Mouse (Mus musculus): Measurements from ENCODE around the gene Hectd1.

Gene Hectd1

DNA sequence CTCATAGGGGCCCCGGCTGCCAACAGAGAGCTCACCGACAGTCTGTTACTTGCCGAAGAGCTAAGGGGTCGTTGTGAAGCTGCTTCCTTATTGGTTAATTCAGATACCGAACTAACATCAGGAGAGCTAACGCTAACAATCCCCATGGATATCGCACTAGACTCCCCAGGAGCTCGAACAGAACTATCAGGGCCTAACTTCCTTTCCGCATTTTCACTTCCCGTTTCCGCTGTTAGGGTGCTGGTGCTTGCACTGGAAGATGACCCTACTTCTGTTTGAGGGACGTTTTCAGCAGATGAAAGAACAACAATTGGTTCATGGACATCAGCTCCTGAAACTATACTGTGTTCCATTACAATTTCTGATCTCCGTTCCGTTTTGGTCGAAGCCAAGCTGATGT lies 60.6 kb downstream of the Hectd1 start:
- no peak for DNase-seq (ENCODE audit: low spot score)

DNA sequence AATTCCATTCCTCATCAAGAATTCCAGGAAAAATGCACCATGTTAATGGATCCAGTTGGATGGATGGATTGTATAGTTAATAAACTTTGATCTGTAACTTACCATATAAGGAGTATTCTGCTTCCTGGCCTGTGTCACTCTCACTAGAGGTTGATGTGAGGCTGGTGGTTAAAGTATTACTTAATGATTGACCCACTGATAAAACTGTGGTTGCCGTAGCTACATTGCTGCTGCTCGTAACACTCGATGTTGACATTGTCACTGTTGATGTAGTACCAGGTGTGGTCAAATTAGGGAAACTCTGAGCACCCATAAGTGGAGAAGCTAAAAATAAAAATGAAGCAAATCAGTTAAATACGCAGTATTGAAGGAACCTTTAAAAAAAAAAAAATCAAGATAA lies 61.9 kb downstream of the Hectd1 start:
- no peak for DNase-seq (ENCODE audit: low spot score)

- DNase-seq (ENCODE audit: low spot score): no peak
Measured at GRCm38 (mm10) chr12:51759374-51759773, 70.0 kb downstream of the Hectd1 start.

GRCm38 (mm10) chr12:51756599-51756961 lies 72.8 kb downstream of the Hectd1 start:
- DNase-seq (ENCODE audit: low spot score): no peak

DNA sequence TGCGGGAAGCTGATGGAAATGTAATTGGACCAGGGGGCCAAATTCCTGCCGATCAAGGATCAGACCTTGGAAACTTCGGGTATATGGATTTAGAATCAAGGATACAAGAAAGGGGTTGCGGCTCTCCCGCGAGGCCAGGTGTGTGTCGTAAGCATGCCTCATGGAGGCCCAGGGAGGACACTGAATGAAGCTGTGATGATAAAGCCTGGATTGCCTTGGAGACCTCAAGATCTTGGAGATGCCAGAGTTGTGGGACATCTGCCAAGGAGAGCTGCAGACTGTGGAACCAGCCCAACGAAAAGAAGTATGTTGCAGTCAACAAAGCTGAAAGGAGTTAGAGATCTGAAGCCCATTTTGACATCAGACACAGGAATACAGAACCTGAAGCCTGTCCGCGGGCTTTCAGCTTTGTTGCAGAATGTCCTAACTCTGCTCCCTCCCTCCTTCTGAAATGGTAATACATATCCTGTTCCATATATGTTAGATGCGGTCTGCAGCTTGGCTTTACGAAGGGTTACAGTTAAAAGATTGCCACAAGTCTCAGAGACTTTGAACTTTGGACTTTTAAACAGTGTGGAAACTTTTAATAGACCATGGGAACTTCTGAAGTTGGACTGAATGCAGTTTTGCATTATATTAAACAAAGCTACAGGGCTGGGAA lies 73.3 kb downstream of the Hectd1 start:
- no peak for DNase-seq (ENCODE audit: low spot score)

- DNase-seq (ENCODE audit: low spot score): no peak
Measured at GRCm38 (mm10) chr12:51747348-51747747, 82.0 kb downstream of the Hectd1 start.

GRCm38 (mm10) chr12:51744957-51745356 lies 84.4 kb downstream of the Hectd1 start:
- DNase-seq (ENCODE audit: low spot score): no peak

GRCm38 (mm10) chr12:51741690-51742089 lies 87.6 kb downstream of the Hectd1 start:
- DNase-seq (ENCODE audit: low spot score): no peak

- DNase-seq (ENCODE audit: low spot score): no peak
Measured at GRCm38 (mm10) chr12:51736807-51737206, 92.5 kb downstream of the Hectd1 start.

DNA sequence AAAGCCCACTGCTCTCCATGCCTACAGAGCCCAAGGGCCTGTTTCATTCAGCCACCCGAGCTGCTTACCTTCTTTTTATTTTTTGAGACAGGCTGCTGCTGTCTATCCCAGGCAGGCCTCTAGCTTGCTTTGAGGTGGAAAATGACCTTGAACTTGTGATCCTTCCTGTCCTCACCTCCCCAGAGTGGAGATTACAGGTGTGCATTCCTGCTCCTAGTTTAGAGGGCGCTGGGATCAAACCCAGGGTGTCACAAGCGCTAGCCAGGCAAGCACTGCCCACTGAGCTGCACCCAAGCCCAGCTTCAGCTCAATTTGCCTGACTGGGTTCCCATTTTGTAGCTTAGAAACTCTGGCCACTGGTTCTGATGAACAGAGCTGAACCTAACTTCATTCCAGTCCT lies 93.0 kb downstream of the Hectd1 start:
- no peak for DNase-seq (ENCODE audit: low spot score)

- DNase-seq (ENCODE audit: low spot score): peak; percentile 60
Measured at GRCm38 (mm10) chr12:51735840-51736271, 93.5 kb downstream of the Hectd1 start.

DNA sequence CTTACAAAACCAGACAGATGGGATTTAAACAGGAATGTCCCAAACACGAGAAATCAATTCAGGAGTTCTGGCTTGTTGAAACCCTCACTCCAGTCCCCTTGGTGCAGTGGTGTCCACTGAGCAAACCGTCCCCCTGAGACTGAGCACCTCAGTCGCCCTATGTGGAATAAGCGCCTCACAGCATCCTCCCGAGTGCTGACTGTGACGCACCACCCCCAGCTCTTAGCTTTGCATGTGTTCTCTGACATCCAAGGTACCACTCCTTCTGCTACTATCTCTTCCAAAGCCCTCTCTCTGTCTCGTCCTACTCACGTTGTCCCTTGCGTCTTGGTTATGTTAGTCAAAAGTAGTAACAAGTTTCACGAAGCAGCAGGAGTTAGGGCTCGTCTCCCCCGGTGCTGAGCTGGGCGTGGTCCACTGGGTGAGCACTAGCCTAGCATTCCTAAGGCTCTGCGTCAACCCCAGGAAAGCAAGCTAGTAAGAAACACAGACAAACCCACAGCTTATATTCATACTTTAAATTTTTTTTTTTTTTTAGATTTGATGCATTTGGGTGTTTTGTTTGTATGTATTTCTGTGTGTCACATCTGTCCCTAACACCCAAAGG lies 94.6 kb downstream of the Hectd1 start:
- no peak for DNase-seq (ENCODE audit: low spot score)

GRCm38 (mm10) chr12:51729827-51730226 lies 99.5 kb downstream of the Hectd1 start:
- no peak for DNase-seq (ENCODE audit: low spot score)

DNA sequence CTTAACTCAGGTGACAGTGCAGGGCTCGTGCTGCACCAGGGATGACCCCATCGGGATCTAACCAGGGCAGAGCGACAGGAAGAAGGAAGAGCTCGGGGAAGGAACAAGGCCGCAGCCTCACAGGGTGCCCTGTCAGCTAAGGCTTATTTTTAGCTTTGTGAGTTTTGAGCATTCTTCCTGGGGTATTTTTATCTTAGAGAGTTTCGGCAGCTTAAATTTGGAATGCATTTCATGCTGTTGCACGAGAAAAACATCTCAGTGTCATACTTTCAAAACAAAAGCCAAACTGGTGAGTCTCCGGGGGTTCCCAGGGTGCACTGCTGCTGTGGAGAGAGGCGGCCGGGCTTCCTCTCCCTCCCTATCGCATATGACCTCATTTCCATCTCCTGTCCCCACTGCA lies 100.3 kb downstream of the Hectd1 start:
- no peak for DNase-seq (ENCODE audit: low spot score)

- no peak for DNase-seq (ENCODE audit: low spot score)
Measured at GRCm38 (mm10) chr12:51721836-51722235, 107.5 kb downstream of the Hectd1 start.

GRCm38 (mm10) chr12:51718617-51719016 lies 110.7 kb downstream of the Hectd1 start:
- DNase-seq (ENCODE audit: low spot score): no peak

- DNase-seq (ENCODE audit: low spot score): no peak
Measured at GRCm38 (mm10) chr12:51712685-51713084, 116.7 kb downstream of the Hectd1 start.

DNA sequence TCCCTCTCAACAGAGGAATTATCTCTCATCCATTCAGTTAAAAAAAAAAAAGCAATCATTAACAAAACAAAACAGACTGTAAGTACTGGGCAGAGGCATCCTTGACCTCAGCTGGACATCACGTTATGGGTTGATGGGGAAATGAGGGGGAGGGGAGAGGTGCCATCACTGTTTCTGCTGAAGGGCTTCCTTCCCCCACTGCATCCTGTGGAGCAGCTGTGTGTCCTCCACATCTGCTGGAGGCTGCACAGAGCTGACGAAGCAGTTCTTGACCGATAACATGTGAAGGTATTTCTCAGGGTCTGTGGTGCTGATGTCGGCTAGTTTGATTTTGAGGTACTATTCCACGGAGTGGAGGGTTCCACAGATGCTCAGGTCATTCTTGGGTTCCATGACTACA lies 119.2 kb downstream of the Hectd1 start:
- no peak for DNase-seq (ENCODE audit: low spot score)

- DNase-seq (ENCODE audit: low spot score): no peak
Measured at GRCm38 (mm10) chr12:51709741-51710140, 119.6 kb downstream of the Hectd1 start.

- DNase-seq (ENCODE audit: low spot score): no peak
Measured at GRCm38 (mm10) chr12:51708941-51709686, 120.2 kb downstream of the Hectd1 start.

DNA sequence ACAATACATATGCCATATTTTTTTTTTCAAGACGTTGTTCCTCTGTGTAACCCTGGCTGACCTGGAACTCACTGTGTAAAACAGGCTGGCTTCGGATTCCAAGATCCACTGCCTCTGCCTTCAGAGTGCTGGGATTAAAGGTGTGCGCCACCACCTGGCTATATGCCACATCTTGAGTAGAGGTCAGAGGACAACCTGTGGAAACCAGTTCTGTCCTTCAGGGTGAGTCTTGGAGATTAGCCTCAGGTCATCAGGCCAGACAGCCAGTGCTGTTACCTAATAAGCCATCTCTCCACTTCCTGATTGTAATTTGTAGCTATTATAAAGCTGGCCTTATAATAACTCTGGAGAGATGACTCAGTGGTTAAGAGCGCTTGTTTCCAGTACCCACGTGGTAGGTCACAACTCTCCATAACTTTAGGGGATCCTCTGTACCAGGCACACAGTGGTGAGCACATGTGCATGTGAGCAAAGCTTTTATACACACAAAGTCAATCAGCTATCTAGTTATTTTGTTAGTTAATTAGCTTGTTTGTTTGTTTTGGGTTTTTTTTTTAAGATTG lies 122.6 kb downstream of the Hectd1 start:
- DNase-seq (ENCODE audit: low spot score): no peak

GRCm38 (mm10) chr12:51705778-51706177 lies 123.6 kb downstream of the Hectd1 start:
- DNase-seq (ENCODE audit: low spot score): no peak

DNA sequence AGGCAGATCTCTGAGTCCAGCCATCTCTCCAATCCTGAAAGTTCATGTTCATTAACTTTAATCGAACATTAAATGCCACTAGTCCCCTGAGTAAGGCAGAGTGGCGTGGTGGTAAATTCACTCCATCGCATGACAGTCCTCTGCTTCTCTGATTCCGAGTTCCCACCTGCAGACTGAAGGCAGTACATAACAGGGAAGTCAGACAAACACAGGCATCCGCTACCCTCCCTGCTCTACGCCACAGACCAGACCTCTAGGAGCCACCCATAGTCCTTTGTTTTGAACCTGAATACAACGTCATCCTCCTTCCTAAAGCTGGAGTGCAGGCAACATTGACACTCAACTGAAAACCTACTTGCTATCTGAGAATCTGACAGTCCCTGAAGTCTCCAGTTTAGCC lies 124.8 kb downstream of the Hectd1 start:
- DNase-seq (ENCODE audit: low spot score): no peak
